Mouse (Mus musculus) mouse trophoblast stem cell (cell line): ENCODE measurements around the gene Qk.

Source experiments
- in situ Hi-C, 2 experiments: fragments of 300-500 bp; cut with MseI, MboI; formaldehyde crosslinking; loops; 2 replicates in 1 of 2; 3 replicates in 1 of 2; pipeline ENCODE4 v1.15.1; 2025

Gene Qk

DNA sequence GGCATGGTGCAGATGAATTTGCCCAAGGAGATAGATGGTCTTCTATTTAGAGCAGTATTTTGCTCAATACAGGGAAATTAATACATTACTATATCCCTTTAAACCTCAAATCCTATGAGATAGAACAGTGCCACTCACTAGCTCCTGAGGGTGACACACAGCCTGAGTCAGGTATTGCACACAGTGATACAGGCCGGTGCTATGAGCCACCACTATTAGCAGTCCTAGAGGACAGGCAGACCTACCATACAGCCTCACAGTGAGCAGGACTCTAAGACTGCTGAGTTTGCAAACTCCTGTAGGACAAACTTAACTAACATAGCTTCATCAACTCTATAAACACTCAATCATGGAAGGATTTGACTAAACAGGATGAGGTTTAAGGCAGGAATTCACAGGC lies 51.2 kb downstream of the Qk start:
- in situ Hi-C loops, result no loop called here

DNA sequence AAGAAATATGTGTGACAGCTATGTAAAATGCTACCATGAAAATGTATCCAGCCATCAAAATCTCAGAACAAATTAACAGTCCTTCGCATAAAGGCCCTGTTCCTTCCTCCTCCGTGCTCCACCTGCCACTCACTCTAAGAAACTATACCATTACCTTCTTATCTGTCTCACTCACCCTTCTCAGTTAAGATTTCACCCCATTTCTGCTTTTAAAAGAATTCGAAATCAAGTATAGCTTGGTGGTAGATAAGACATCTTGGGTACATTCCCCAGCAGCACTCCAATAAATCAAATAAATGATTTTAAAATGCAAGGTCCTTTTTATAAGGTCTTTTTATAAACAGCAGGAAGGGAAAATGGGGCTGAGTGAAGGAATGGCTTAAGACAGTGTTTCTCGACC lies 53.4 kb downstream of the Qk start:
- in situ Hi-C loops, result no loop called here

DNA sequence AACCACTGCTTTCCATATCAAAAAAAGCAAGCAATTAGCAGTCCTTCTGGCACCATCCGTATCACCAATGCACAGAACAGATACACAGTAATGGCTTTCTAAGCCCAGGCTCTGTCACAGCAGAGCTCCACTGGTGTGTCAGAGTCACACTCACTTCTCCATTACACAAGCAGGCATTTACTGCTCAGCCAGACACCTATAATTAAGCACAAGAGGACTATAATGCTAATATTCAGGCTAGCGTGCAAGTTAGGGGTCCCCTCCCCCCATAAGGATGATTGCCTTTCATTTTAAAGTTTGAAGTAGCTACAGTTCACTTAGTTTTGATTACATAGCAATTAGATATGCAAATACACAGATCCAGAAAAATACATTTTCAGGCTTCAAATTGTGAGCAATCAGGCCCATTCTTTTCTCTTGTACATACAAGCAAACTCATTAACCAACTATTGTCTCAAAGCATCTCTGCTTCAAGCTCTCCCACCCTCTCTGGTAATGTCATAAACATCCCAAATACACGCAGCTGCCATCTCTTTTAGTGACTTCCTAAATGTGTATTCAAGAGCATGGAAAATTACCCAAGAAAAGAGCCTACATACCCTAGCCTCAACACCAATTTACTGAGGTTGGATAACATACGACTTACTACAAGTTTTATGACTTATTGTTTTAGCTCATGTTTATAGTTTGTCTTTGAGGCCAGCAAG lies 68.2 kb downstream of the Qk start:
- in situ Hi-C loops, result no loop called here

DNA sequence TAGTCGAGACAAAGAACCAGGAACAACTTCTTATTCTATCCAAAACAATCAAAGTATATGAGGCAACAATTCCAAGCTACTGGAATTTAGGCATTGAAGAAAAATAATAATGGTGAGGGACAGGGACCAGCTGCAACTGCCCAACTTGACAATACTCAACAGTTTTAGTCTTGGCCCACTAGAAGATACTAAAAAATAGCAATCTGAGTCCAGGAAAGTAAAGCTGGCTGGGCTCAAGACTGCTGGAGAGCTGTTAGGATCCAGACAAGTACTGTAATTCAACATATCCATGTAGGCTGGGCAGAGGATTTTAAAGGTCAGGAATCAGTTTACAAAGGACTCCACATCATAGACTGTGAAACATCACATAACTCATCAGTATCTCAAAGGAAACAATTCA lies 79.6 kb downstream of the Qk start:
- in situ Hi-C loops, result no loop called here

GRCm38 (mm10) chr17:10236595-10236994 lies 83.1 kb downstream of the Qk start:
- in situ Hi-C loops, result no loop called here

GRCm38 (mm10) chr17:10232406-10232805 lies 87.2 kb downstream of the Qk start:
- in situ Hi-C loops, result no loop called here

DNA sequence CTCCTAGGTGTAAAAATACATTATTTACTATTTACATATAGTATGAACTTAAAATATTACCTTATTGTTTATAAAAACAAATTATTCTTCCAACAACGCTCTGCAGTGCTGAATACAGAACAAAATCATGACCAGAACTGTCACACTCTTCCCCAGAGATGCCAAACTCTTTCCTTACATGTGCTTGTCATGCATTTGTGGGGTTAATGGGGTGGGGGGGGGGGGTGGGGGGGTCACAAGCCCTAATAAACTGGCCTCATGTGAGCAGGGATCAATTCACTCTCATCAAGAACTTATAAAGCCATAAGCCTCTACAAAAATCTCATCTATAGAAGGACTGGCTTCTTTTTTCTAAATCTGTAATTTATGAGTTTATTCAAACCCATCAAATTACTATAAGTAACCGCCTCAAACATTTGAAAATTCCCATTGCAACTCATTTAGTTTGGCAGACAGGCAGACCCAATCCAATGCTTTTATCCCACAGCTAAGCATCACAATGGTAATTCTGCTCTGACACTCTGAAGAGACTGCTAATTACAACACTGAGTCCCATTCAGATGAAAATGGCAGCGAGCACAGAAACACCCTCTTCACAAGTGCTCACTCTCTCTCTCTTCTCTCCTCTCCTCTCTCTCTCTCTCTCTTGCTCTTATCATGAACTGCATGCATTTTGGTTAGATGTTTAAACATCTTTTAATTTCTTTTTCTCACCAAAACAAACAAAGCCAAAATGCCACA lies 91.7 kb downstream of the Qk start:
- in situ Hi-C loops, result no loop called here

- in situ Hi-C loops, result no loop called here
These were observed 103.5 kb downstream of the Qk start for GRCm38 (mm10) chr17:10216164-10216563.

DNA sequence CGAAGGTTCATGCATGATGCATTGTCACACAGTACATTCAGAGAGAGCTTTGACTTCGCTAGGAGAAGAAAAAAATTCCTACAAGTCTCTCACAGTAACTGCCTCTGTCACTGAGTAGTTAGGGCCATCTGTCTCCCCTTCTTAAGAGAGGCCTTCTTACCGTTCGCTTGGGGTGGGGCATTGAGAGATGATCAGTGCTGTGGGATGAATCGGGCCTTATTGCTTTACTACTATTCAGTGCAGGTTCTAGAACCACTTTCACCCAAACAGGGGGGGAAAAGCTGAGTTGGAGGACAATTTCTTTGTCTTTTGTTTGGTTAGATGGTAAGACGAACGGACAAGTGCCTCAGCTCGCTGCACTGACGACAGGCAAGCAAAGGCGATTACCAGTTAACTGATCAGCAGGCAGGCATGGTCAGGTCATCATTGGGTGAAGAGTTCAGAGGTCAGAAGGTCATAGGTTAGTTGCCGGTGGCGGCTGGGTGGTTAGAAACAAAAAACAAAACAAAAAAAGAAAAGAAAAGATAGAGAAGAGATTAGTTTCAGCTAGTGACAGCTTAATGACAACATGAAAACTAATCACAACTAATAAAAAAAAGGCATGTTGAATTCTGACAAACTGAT lies 110.4 kb downstream of the Qk start:
- in situ Hi-C loops, result no loop called here

GRCm38 (mm10) chr17:10198662-10199061 lies 121.0 kb downstream of the Qk start:
- in situ Hi-C loops, result loop anchor here in 1 of 2 experiments (25.0 kb wide), 1 partner anchor 436 kb away; no protein-coding TSS in a partner anchor

DNA sequence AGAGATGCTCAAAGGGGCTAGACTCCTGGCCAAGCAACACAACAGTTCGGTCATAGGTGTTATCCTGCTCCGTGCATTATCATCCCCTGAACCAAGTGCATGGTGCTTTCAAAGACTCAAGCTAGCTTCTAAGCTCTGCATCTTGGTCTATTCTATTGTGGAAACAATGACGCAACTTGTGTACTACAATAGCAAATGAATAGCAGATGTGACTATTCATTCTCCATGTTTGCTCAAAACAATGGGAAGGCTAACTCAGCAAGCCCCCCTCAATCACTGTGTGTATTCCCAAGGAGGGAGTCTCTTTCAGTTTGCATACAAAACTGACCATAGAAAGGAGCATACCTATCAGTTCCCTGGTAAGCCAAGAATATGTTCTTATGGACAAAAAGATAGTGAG lies 121.4 kb downstream of the Qk start:
- in situ Hi-C loops, result loop anchor here in 1 of 2 experiments (25.0 kb wide), 1 partner anchor 436 kb away; no protein-coding TSS in a partner anchor

- in situ Hi-C loops, result loop anchor here in 1 of 2 experiments (25.0 kb wide), 1 partner anchor 433 kb away; no protein-coding TSS in a partner anchor
These were observed 124.0 kb downstream of the Qk start for GRCm38 (mm10) chr17:10195703-10196102.

DNA sequence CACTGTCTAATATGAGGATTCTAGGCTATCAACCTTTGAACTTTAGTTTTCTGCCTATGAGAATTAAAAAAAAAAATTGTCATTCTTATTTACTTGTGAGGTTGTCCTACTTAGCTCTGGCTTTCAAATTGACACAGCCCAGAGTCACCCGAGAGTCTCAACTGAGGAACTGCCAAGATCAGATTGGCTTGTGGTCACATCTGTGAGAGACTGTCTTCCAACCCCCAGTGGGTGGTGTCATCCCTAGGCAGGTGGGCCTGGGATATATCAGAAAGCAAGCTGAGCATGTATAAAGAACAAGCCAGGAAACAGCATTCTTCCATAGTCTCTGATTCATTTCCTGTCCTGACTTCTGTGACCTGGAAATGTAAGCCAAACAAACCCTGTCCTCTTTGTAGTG lies 128.8 kb downstream of the Qk start:
- in situ Hi-C loops, result loop anchor here in 1 of 2 experiments (25.0 kb wide), 1 partner anchor 429 kb away; no protein-coding TSS in a partner anchor

- in situ Hi-C loops, result loop anchor here in 1 of 2 experiments (25.0 kb wide), 1 partner anchor 426 kb away; no protein-coding TSS in a partner anchor
These were observed 131.2 kb downstream of the Qk start for GRCm38 (mm10) chr17:10188481-10188880.

- in situ Hi-C loops, result loop anchor here in 1 of 2 experiments (25.0 kb wide), 1 partner anchor 425 kb away; no protein-coding TSS in a partner anchor
These were observed 132.1 kb downstream of the Qk start for GRCm38 (mm10) chr17:10187431-10188020.

DNA sequence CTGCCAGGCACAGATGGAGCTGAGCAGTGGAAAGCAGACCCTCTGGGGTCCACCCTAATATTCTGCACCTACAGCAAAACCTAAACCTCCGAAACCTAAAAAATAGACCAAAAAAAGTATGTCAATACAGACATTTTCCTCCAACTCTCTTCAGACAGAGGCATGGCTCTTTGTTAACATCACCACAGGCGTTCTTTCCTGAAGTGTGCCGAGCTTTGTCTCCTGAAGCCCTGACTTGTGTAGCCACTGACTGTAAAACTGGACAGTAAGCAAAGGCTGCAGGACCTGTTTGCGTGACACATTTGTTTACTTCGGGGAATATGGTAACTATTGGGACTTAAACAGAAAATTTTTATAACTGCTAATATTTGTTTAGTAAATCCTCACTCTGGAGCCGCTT lies 137.9 kb downstream of the Qk start:
- in situ Hi-C loops, result loop anchor here in 1 of 2 experiments (25.0 kb wide), 1 partner anchor 419 kb away; no protein-coding TSS in a partner anchor

GRCm38 (mm10) chr17:10177096-10177495 lies 142.6 kb downstream of the Qk start:
- in situ Hi-C loops, result loop anchor here in 1 of 2 experiments (25.0 kb wide), 1 partner anchor 415 kb away; no protein-coding TSS in a partner anchor

DNA sequence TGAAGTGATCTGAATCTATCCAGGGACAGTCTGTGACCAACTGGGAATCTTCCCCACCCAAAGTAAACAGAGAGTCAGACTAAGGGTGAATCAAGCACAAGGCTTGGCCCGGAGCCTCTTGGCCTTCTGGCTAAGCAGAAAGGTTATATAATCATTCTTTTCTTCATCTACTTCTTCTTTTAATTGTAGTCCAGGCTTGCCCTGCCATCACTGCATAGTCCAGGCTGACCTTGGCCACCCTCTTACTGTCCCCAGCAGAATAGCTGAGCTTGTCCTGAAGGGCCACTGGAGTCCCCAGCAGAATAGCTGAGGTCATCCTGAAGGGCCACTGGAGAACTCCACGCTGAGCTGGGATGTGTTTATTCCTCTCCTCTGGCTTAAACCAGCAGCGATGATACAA lies 158.4 kb downstream of the Qk start:
- in situ Hi-C loops, result no loop called here

DNA sequence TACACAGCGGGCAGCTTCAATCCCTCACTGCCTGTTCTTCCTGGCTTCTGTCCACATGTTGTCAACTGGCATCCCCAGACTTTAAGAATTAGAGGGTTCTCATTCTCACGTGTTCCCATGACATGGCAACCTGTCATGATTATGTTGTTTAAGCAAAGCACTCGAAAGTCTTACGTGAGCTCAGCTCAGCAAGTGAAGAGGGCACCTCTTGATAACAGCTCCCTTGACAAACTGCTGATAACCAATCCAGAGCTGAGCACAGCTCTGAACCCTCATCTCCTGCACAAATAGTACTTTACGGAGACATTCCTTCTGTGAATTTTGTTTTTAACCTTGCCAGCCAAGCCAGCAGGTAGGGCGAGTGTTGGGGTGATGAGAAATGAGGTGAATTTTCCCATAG lies 159.2 kb downstream of the Qk start:
- in situ Hi-C loops, result no loop called here

DNA sequence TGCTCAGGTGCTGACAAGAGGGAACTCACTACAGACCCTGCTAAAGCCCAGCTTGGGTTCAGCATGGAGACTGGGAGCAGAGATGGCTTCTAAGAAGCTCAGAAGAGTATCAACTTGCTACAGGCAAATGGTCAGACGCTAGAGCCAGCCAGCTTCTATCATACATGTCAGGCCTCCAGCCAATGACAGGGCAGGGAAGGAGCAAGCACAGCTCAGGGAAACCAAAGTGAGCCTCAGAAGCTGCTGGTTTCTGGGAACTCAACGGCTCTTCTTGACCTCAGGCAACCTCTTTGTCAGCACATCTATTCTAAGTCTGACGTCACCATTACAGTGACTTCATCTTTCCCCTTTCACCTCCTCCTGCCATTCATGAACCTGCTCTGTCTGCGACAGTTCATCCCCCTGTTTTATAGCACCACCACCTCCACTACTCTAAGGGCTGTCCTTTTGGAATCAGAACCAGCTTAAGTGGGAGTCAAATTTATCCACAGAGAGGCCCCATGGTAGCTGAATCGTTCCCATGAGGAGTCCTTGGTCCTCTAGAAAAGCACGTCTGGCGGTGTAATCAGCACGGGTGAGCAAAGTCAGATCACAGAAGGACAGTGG lies 166.7 kb downstream of the Qk start:
- in situ Hi-C loops, result no loop called here
